Mouse (Mus musculus): Measurements from ENCODE around the gene Slc6a21.

DNA sequence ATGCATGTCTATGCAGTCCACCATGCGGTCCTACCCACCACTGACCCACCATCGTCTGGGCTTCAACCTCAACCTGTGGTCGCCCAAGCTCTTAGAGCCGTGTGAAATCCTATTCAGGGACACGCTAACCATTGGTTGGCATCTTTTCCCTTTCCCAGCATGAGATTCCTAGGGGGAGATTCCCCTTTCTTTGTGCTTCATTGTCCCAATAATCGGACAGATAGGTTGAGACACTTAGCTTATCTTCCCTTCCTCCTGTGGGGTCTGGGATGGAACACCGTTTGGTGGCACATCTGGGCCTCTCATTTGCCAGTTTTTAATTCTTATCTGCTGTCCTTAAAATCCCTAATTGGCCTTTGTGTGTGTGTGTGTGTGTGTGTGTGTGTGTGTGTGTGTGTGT, 37.2 kb upstream of the Slc6a21 start:
- no peak for TF ChIP-seq CTCF (IDR thresholded peaks at IDR 0.05; ENCODE audit: low read depth)
- no peak for TF ChIP-seq EP300 (optimal IDR thresholded peaks at IDR 0.05)

Measured in stomach, postnatal 0 days (tissue).